Mouse (Mus musculus) kidney, adult 2 months (tissue): ENCODE results near the gene Ifngr1. TPM values are rescaled to one million over a fixed set of nuclear protein-coding genes. Genes with fewer than 3 reads are reported as not detected.

Experiments
- DNase-seq: peaks from one replicate; pipeline ENCODE4 v3.0.0; 2021
- H3K27ac ChIP-seq: fragments of 200-500 bp; 2 replicates; pipeline ENCODE4 v1.5.1; 2012; ENCODE audit warnings: low read depth, low read length, control low read depth, inconsistent platforms; ENCODE audit not compliant: insufficient read depth
- H3K27me3 ChIP-seq: fragments of 200-500 bp; replicated peaks from 2 replicates; pipeline ENCODE4 v1.6.1; 2012; ENCODE audit warnings: mild to moderate bottlenecking, moderate library complexity, low read length, inconsistent platforms; ENCODE audit not compliant: control insufficient read depth, insufficient read depth
- H3K36me3 ChIP-seq: fragments of 200-500 bp; 2 replicates; pipeline ENCODE4 v1.6.1; 2012; ENCODE audit warnings: mild to moderate bottlenecking, moderate library complexity, low read length, inconsistent platforms; ENCODE audit not compliant: control insufficient read depth, insufficient read depth
- H3K4me1 ChIP-seq: fragments of 200-500 bp; 2 replicates; pipeline ENCODE4 v1.6.1; 2011; ENCODE audit warnings: low read length; ENCODE audit not compliant: control insufficient read depth, insufficient read depth
- H3K4me3 ChIP-seq: fragments of 200-500 bp; 2 replicates; pipeline ENCODE4 v1.5.1; 2011; ENCODE audit warnings: mild to moderate bottlenecking, low read depth, low read length, control low read depth; ENCODE audit not compliant: insufficient read depth
- CTCF ChIP-seq: fragments of 200-500 bp; conservative IDR thresholded peaks from 2 replicates; pipeline ENCODE4 v1.5.1; 2011; ENCODE audit warnings: low read depth, mild to moderate bottlenecking, control low read depth, low read length, moderate library complexity, mixed read lengths; ENCODE audit not compliant: insufficient read depth, insufficient read length
- POLR2A ChIP-seq: fragments of 200-500 bp; IDR thresholded peaks from one replicate; pipeline ENCODE4 v1.6.1; 2011; ENCODE audit warnings: low read depth, low read length, control low read depth
- WGBS: fragments of 180-500 bp; shearing (Covaris S2); methylation state at CpG from one replicate; pipeline ENCODE4 v1.1.7; 2018; 5-methylcytosine and 5-hydroxymethylcytosine counted together
- polyA plus RNA-seq: library from polyadenylated mRNA; depleted of rRNA; stranded (reverse); fragments of >200 nt; gene quantifications from 2 replicates; pipeline ENCODE4 v1.2.3, GENCODE M21; 2012; rRNA removed

The Ifngr1 gene
- polyA plus RNA-seq, 1 experiment, result 23.9 TPM

GRCm38 (mm10) chr10:19631616-19632195 lies 40.0 kb downstream of the Ifngr1 start:
- H3K4me3 ChIP-seq, result no peak overlapping the region
- WGBS, result 68% methylated on average over 13 of the region's 13 CpGs
- no peak for DNase-seq

DNA sequence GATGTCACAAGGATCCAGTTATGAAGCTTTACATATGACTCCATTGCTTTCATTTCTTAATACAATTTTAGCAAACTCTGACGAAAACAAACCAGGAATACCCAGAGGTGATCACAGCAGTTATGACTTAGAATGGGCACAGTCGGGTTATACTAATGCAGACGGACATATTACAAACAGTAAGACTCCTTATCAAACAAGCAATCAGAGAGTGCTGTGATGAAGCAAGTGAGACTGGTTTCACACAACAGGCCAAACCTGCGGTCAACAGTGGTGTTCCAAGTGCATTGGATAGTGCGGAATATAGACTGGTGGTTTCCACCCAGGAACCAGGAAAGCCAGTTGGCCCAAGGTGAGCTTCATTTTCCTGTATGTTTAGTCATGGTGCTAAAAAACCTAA lies 47.1 kb downstream of the Ifngr1 start:
- no peak for DNase-seq
- 85% methylated on average over 5 of the region's 5 CpGs for WGBS

More at GRCm38 (mm10) chr10:19631616-19632195, 40.0 kb downstream of the Ifngr1 start:
- no peaks in the 10 kb centered on the region for H3K4me1 ChIP-seq
- H3K27ac ChIP-seq, result no peak overlapping the region
- no peaks in the 10 kb centered on the region for H3K27me3 ChIP-seq
- no peak for TF ChIP-seq CTCF
- TF ChIP-seq POLR2A, result no peak
- no peaks in the 10 kb centered on the region for H3K36me3 ChIP-seq

DNA sequence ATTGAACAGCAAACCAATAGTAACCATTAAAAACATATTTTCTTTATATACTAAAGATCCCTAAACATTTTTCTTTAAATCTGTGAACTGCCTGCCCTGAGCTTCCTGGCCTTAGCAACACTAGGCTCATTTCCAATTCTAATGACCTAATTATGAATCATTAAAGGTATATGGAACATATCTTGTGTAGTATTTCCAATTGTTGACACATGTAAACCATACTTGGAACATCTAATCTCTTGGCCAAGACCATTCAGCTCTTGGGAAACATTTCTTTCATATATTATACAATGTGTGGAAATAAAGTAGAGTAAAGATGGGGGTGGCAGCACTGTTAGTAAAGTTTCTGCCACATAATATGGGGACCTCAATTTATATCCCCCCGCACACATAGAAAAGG lies 47.9 kb downstream of the Ifngr1 start:
- Histone ChIP-seq H3K36me3 (no peaks in the 10 kb centered on the region), H3K27ac (no peak overlapping the region), H3K27me3 (no peaks in the 10 kb centered on the region), H3K4me3 (no peak overlapping the region), H3K4me1 (no peaks in the 10 kb centered on the region)
- DNase-seq, result no peak
- 100% methylated on average over 1 of the region's 1 CpGs for WGBS
- TF ChIP-seq CTCF, result no peak
- TF ChIP-seq POLR2A, result no peak

More for the DNA sequence above, 47.1 kb downstream of the Ifngr1 start:
- Histone ChIP-seq H3K27me3 (no peaks in the 10 kb centered on the region), H3K4me1 (no peaks in the 10 kb centered on the region), H3K4me3 (no peak overlapping the region), H3K27ac (no peak overlapping the region), H3K36me3 (no peaks in the 10 kb centered on the region)
- TF ChIP-seq CTCF (no peak), POLR2A (no peak)

DNA sequence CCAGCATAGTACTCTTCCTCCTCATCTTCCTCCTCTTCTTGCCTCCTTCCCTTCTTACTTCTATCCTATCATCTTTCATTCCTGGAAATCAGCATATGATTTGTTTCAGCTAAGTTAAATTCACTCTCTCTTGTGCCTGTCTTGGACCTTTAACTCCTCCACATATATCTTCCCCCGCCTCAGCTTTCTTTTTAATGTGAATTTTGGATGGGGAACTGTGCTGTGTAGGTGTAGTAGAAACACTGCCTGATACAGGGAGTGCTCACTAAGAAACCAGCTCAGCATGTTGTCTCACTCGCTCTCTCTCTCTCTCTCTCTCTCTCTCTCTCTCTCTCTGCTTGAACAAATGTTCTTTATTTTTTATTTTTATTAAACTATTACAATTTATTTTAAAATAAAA lies 53.4 kb downstream of the Ifngr1 start:
- H3K36me3 ChIP-seq, result no peaks in the 10 kb centered on the region
- H3K27ac ChIP-seq, result no peak overlapping the region
- WGBS, result 89% methylated on average over 2 of the region's 2 CpGs
- TF ChIP-seq CTCF, result no peak
- TF ChIP-seq POLR2A, result no peak
- no peak for DNase-seq
- H3K4me1 ChIP-seq, result no peaks in the 10 kb centered on the region
- H3K4me3 ChIP-seq, result no peak overlapping the region
- no peaks in the 10 kb centered on the region for H3K27me3 ChIP-seq

DNA sequence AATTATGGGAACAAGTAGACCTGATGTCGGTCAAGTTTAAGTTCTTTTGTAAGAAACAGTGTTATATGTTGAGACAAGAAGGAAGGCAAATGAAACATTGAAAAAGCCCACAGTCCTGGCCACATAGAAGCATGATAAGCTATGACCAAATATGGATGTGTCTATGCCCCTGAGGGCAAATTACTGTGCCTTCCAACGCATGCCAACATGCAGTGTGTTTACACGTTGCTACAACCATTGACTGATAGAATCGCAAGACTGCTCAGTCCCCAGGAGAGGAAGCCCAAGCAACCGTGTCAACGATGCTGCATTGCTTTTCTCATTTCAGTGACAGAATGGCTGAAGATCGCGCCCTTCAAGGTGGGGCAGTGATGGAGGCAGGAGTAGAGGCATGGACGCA lies 65.7 kb downstream of the Ifngr1 start:
- no peak for DNase-seq
- Histone ChIP-seq H3K4me1 (no peaks in the 10 kb centered on the region), H3K27ac (no peak overlapping the region), H3K36me3 (no peaks in the 10 kb centered on the region), H3K4me3 (no peak overlapping the region), H3K27me3 (no peaks in the 10 kb centered on the region)
- WGBS, result 81% methylated on average over 9 of the region's 9 CpGs
- TF ChIP-seq POLR2A (no peak), CTCF (no peak)

Other genes with a start within 250 kb of the Ifngr1 start
- not detected in 2 replicates for gene Olig3, start 235.4 kb upstream of the Ifngr1 start, polyA plus RNA-seq
- 0.67 TPM in 1 of 2 replicates, not detected in the other for gene Il22ra2, start 30.0 kb downstream of the Ifngr1 start, polyA plus RNA-seq
- 0.06 TPM in 1 of 2 replicates, not detected in the other for gene Il20ra, start 120.6 kb downstream of the Ifngr1 start, polyA plus RNA-seq